Mouse (Mus musculus) heart, embryonic 13.5 days (tissue): ENCODE results near the gene Bbc3. TPM values are rescaled to one million over a fixed set of nuclear protein-coding genes. Genes with fewer than 3 reads are reported as not detected.
A peak's percentile ranks its signal among the peaks of the same experiment; 100 is the strongest.
"Not testable (repeated sequence)": the region's sequence is repeated elsewhere in the genome, so short reads cannot be mapped to it uniquely, and the experiment has no call there.

Experiments used
- ATAC-seq: fragments of 200-750 bp; cut with Nextera tagmentation; 2 replicates; pipeline ENCODE4 v1.8.0; 2017; ENCODE audit warnings: moderate TSS enrichment; ENCODE audit not compliant: insufficient number of reproducible peaks, low FRiP score, low TSS enrichment; ENCODE audit errors: extremely low read depth
- H3K27ac ChIP-seq: fragments of 300-500 bp; sonication (generic); replicated peaks from 2 replicates; pipeline ENCODE4 v1.5.1; 2015; ENCODE audit warnings: moderate library complexity, mild to moderate bottlenecking, inconsistent platforms
- H3K27me3 ChIP-seq: fragments of 300-500 bp; sonication (generic); replicated peaks from 2 replicates; pipeline ENCODE4 v1.6.1; 2015; ENCODE audit warnings: mild to moderate bottlenecking, inconsistent platforms
- H3K36me3 ChIP-seq: fragments of 300-500 bp; sonication (generic); 2 replicates; pipeline ENCODE4 v1.6.1; 2015; ENCODE audit warnings: mild to moderate bottlenecking, inconsistent platforms
- H3K4me1 ChIP-seq: fragments of 300-500 bp; sonication (generic); 2 replicates; pipeline ENCODE4 v1.6.1; 2015; ENCODE audit warnings: inconsistent platforms
- H3K4me2 ChIP-seq: fragments of 300-500 bp; sonication (generic); 2 replicates; pipeline ENCODE4 v1.6.1; 2015; ENCODE audit warnings: inconsistent platforms, mild to moderate bottlenecking, moderate library complexity
- H3K4me3 ChIP-seq: fragments of 300-500 bp; sonication (generic); 2 replicates; pipeline ENCODE4 v1.5.1; 2015; ENCODE audit warnings: moderate library complexity, mild to moderate bottlenecking, inconsistent platforms
- H3K9ac ChIP-seq: fragments of 300-500 bp; sonication (generic); 2 replicates; pipeline ENCODE4 v1.6.1; 2015; ENCODE audit warnings: inconsistent platforms, mild to moderate bottlenecking, moderate library complexity
- H3K9me3 ChIP-seq: fragments of 300-500 bp; sonication (generic); 2 replicates; pipeline ENCODE4 v1.6.1; 2016; ENCODE audit warnings: inconsistent platforms
- WGBS: fragments of 180-500 bp; shearing (Covaris S2); methylation state at CpG from one replicate; pipeline ENCODE4 v1.1.7; 2015; ENCODE audit warnings: mixed read lengths; 5-methylcytosine and 5-hydroxymethylcytosine counted together
- polyA plus RNA-seq: library from polyadenylated mRNA; unstranded; fragments of >200 nt; fragmentation: Nextera tagmentation; extraction: Ambion mirVana; gene quantifications from 2 replicates; pipeline ENCODE4 v1.2.1, GENCODE M21; 2015

The Bbc3 gene
- polyA plus RNA-seq, 1 experiment from 2014 or later = 8.8 TPM

GRCm38 (mm10) chr7:16294837-16295236, 13.4 kb upstream of the Bbc3 start:
- Histone ChIP-seq H3K4me1 (peaks cover 31% of the 10 kb centered on the region), H3K27me3 (no peaks in the 10 kb centered on the region), H3K9ac (peak overlapping the region; percentile 77), H3K27ac (peak overlapping the region; percentile 94), H3K4me3 (peak overlapping the region; percentile 55), H3K36me3 (no peaks in the 10 kb centered on the region), H3K9me3 (no peaks in the 10 kb centered on the region), H3K4me2 (peak overlapping the region; percentile 74)
- 0% methylated on average over 23 of the region's 23 CpGs for WGBS
- peak; percentile 53 for ATAC-seq

- peak overlapping the region; percentile 94 for H3K27ac ChIP-seq
- H3K4me3 ChIP-seq = peak overlapping the region; percentile 55
- no peaks in the 10 kb centered on the region for H3K27me3 ChIP-seq
- H3K4me2 ChIP-seq = peak overlapping the region; percentile 74
- H3K9me3 ChIP-seq = no peaks in the 10 kb centered on the region
- H3K4me1 ChIP-seq = peaks cover 36% of the 10 kb centered on the region
- WGBS = 2% methylated on average over 41 of the region's 41 CpGs
- H3K9ac ChIP-seq = peak overlapping the region; percentile 77
- H3K36me3 ChIP-seq = no peaks in the 10 kb centered on the region
- ATAC-seq = peak; percentile 44
These were observed 12.8 kb upstream of the Bbc3 start for GRCm38 (mm10) chr7:16295321-16295900.

- H3K4me3 ChIP-seq = peak overlapping the region; percentile 42; the same call in 1 of the 2 replicates
These were observed 12.0 kb upstream of the Bbc3 start for GRCm38 (mm10) chr7:16296146-16296545.

GRCm38 (mm10) chr7:16296766-16297390, 11.3 kb upstream of the Bbc3 start:
- Histone ChIP-seq H3K4me1 (peaks cover 36% of the 10 kb centered on the region), H3K36me3 (no peaks in the 10 kb centered on the region), H3K9me3 (no peaks in the 10 kb centered on the region), H3K27me3 (no peaks in the 10 kb centered on the region), H3K4me2 (peak overlapping the region; percentile 74), H3K9ac (peak overlapping the region; percentile 77), H3K4me3 (peak overlapping the region; percentile 42), H3K27ac (peak overlapping the region; percentile 94)
- WGBS = 2% methylated on average over 21 of the region's 22 CpGs
- peak; percentile 48 for ATAC-seq

More at GRCm38 (mm10) chr7:16296146-16296545, 12.0 kb upstream of the Bbc3 start:
- peak overlapping the region; percentile 94 for H3K27ac ChIP-seq
- ATAC-seq = no peak
- H3K4me1 ChIP-seq = peaks cover 36% of the 10 kb centered on the region
- H3K27me3 ChIP-seq = no peaks in the 10 kb centered on the region
- H3K36me3 ChIP-seq = no peaks in the 10 kb centered on the region
- H3K4me2 ChIP-seq = peak overlapping the region; percentile 74
- peak overlapping the region; percentile 77 for H3K9ac ChIP-seq
- WGBS = 29% methylated on average over 2 of the region's 2 CpGs
- no peaks in the 10 kb centered on the region for H3K9me3 ChIP-seq

GRCm38 (mm10) chr7:16297616-16298015, 10.6 kb upstream of the Bbc3 start:
- no peaks in the 10 kb centered on the region for H3K9me3 ChIP-seq
- peak overlapping the region; percentile 42; the same call in 1 of the 2 replicates for H3K4me3 ChIP-seq
- H3K27me3 ChIP-seq = no peaks in the 10 kb centered on the region
- peaks cover 36% of the 10 kb centered on the region for H3K4me1 ChIP-seq
- H3K27ac ChIP-seq = peak overlapping the region; percentile 94
- H3K9ac ChIP-seq = peak overlapping the region; percentile 77
- 59% methylated on average over 2 of the region's 2 CpGs for WGBS
- no peaks in the 10 kb centered on the region for H3K36me3 ChIP-seq
- peak overlapping the region; percentile 74; the same call in 1 of the 2 replicates for H3K4me2 ChIP-seq
- no peak for ATAC-seq

GRCm38 (mm10) chr7:16298927-16299326, 9.3 kb upstream of the Bbc3 start:
- Histone ChIP-seq H3K36me3 (no peaks in the 10 kb centered on the region), H3K4me2 (peak overlapping the region; percentile 83), H3K27ac (peak overlapping the region; percentile 32; the same call in 1 of the 2 replicates), H3K9ac (peak overlapping the region; percentile 75; the same call in 1 of the 2 replicates), H3K27me3 (no peaks in the 10 kb centered on the region), H3K9me3 (no peaks in the 10 kb centered on the region), H3K4me3 (peak overlapping the region; percentile 53), H3K4me1 (peaks cover 36% of the 10 kb centered on the region)
- 77% methylated on average over 5 of the region's 5 CpGs for WGBS
- ATAC-seq = no peak

- Histone ChIP-seq H3K27me3 (no peaks in the 10 kb centered on the region), H3K4me1 (peaks cover 36% of the 10 kb centered on the region), H3K27ac (peak overlapping the region; percentile 32; the same call in 1 of the 2 replicates), H3K9me3 (no peaks in the 10 kb centered on the region), H3K36me3 (no peaks in the 10 kb centered on the region), H3K4me3 (peak overlapping the region; percentile 53), H3K9ac (peak overlapping the region; percentile 75), H3K4me2 (peak overlapping the region; percentile 83)
- 1% methylated on average over 52 of the region's 52 CpGs for WGBS
- peak; percentile 66 for ATAC-seq
These were observed 8.7 kb upstream of the Bbc3 start for GRCm38 (mm10) chr7:16299419-16300035.

- not testable (repeated sequence) for H3K4me2 ChIP-seq, H3K9me3 ChIP-seq, H3K27me3 ChIP-seq, H3K27ac ChIP-seq, H3K4me3 ChIP-seq, H3K9ac ChIP-seq, ATAC-seq, H3K36me3 ChIP-seq
- H3K4me1 ChIP-seq = peaks cover 37% of the 10 kb centered on the region
- WGBS = 71% methylated on average over 6 of the region's 6 CpGs
These were observed 1.1 kb upstream of the Bbc3 start for GRCm38 (mm10) chr7:16307141-16307540.

- Histone ChIP-seq H3K4me2 (peak overlapping the region; percentile 99), H3K9ac (peak overlapping the region; percentile 94), H3K27me3 (no peaks in the 10 kb centered on the region), H3K4me1 (peaks cover 49% of the 10 kb centered on the region), H3K36me3 (no peaks in the 10 kb centered on the region), H3K9me3 (no peaks in the 10 kb centered on the region), H3K27ac (peak overlapping the region; percentile 99), H3K4me3 (peak overlapping the region; percentile 76)
- ATAC-seq = no peak
- WGBS = 39% methylated on average over 16 of the region's 16 CpGs
These were observed 543 bp downstream of the Bbc3 start for GRCm38 (mm10) chr7:16308555-16309317.

- ATAC-seq = peak; percentile 58
- no peaks in the 10 kb centered on the region for H3K27me3 ChIP-seq
- WGBS = under 1% methylated on average over 61 of the region's 61 CpGs
- H3K36me3 ChIP-seq = no peaks in the 10 kb centered on the region
- H3K4me1 ChIP-seq = peaks cover 54% of the 10 kb centered on the region
- peak overlapping the region; percentile 76 for H3K4me3 ChIP-seq
- H3K27ac ChIP-seq = peak overlapping the region; percentile 99
- H3K4me2 ChIP-seq = peak overlapping the region; percentile 99
- H3K9me3 ChIP-seq = no peaks in the 10 kb centered on the region
- H3K9ac ChIP-seq = peak overlapping the region; percentile 94
These were observed 1.3 kb downstream of the Bbc3 start for GRCm38 (mm10) chr7:16309318-16310019.
